Mouse (Mus musculus): Measurements from ENCODE around the gene Cxcl13. TPM values are rescaled to one million over a fixed set of nuclear protein-coding genes. Genes with fewer than 3 reads are reported as not detected.

The Cxcl13 gene
- total RNA-seq, 2 experiments from 2014 or later: not detected

DNA sequence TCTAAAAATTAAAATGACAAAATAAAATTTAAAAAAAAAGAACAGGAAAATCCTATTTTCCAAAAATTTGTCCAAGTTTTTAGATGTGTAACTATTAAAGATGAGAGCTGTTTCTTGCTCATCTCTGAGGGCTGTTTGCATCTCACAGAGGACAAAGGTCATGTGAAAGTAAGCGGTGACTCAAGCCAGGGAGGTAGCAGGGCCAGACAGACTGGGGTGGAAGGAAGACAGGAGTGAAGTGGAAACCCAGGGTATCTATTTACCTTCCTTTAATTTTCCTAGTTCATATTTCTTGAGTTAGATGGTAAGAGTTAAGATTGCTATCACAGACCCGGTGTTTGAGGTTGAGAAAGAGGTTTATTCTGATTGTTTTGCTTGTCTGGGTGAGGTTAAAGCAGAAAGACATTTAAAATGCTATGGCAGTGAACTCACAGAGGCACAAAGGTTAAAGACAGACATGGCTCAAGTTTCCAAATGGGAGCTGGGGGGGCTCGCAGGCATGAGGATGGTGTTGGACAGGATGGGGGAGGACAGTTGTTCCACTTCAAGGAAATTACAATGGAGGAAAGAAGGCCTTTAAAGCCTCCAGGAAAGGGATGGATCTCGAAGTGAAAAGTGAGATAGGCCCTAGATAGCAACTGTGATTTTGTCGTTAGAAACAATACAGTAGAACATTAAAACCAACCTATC, 27.2 kb downstream of the Cxcl13 start:
- intact Hi-C loops (cut with DNase I): no loop called here
- no peak for DNase-seq

DNA sequence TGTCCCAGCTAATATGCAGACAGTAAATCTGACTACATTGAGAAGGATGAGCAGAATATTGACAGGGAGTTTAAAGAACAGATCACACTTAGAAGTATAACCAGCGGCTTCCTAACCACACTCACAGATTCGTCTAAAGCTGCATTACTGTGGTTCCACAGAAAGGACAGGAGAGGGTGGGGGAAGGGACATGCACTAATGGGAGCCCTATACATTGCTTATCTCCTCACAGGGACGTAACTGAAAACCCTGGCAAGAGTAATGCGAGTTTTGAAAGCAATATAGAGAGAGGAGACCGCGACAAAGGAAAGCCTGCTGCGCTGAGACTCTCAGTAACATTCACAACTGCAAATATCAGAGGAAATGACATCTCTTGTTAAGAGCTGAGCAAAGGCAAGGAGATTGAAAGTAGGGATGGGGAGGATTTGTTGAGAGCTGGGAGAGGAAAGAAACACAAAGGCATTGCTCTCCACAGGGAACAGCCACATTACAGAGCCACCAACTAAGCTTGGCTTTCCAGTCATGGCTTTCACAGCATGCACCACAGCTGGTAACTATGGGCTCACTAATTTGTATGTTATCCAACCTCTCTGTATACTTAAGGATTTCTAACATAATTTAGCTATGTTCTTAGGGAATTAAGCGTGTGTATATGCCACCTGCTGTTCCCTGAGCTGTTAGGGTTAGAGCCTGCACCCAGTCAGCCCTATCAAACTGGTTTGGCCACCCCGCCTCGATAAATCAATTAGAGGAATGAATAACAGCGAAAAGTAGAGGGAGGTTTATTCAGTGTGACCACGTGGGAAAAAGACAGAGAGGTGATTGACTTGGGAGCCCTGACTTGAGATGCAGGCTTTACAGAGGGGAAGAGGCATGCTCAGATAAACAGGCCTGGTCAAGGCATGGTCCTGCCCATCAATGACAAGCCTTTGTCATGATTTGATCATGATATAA, 34.9 kb downstream of the Cxcl13 start:
- DNase-seq: no peak
- intact Hi-C loops (cut with DNase I): no loop called here

- no peak for DNase-seq
These were observed 40.5 kb downstream of the Cxcl13 start for GRCm38 (mm10) chr5:95997276-95997675.

GRCm38 (mm10) chr5:96003348-96003747, 46.6 kb downstream of the Cxcl13 start:
- intact Hi-C loops (cut with DNase I): no loop called here
- DNase-seq: no peak

More at GRCm38 (mm10) chr5:95997276-95997675, 40.5 kb downstream of the Cxcl13 start:
- intact Hi-C loops (cut with DNase I): no loop called here

GRCm38 (mm10) chr5:96008274-96008842, 51.6 kb downstream of the Cxcl13 start:
- no peak for DNase-seq
- intact Hi-C loops (cut with DNase I): no loop called here

- intact Hi-C loops (cut with DNase I): no loop called here
- no peak for DNase-seq
These were observed 52.3 kb downstream of the Cxcl13 start for GRCm38 (mm10) chr5:96009076-96009475.

Other genes starting within 250 kb of the Cxcl13 start
- gene Gm7978, start 220.8 kb upstream of the Cxcl13 start, total RNA-seq (2021): not detected
- gene Gm7982, start 214.9 kb upstream of the Cxcl13 start, total RNA-seq (2021): not detected
- gene E330014E10Rik, start 181.0 kb upstream of the Cxcl13 start, total RNA-seq (2021): not detected
- 10 to 100 TPM; 68.5 to 72.6 TPM for gene Cnot6l, start 207.2 kb downstream of the Cxcl13 start, total RNA-seq (2021)